Mouse (Mus musculus) bone marrow, adult 2 months (tissue): ENCODE measurements around the gene Carm1.

Experiments used
- CTCF ChIP-seq: fragments of 200-500 bp; IDR thresholded peaks from 2 replicates; pipeline ENCODE4 v1.5.1; 2011; ENCODE audit warnings: low read length, control low read depth; ENCODE audit not compliant: control insufficient read depth, insufficient read depth
- POLR2A ChIP-seq: fragments of 200-500 bp; IDR thresholded peaks from 2 replicates; pipeline ENCODE4 v1.6.1; 2011; ENCODE audit warnings: low read depth, mild to moderate bottlenecking, control low read depth, low read length, borderline replicate concordance; ENCODE audit not compliant: control insufficient read depth

GRCm38 (mm10) chr9:21630673-21631072 is 84.0 kb downstream of the Carm1 start:
- TF ChIP-seq CTCF, result peak; percentile 47
- no peak for TF ChIP-seq POLR2A
